Mouse (Mus musculus) CH12.LX (cell line): Measurements from ENCODE around the gene Nono. TPM values are rescaled to one million over a fixed set of nuclear protein-coding genes. Genes with fewer than 3 reads are reported as not detected.
"Not testable (repeated sequence)": the region's sequence is repeated elsewhere in the genome, so short reads cannot be mapped to it uniquely, and the experiment has no call there.

Experiments used
- DNase-seq: peaks from one replicate; pipeline ENCODE4 v3.0.0-alpha.2; 2013; ENCODE audit errors: extremely low read depth
- H3K27ac ChIP-seq: 2 replicates; pipeline ENCODE4 v1.5.1; 2012; ENCODE audit warnings: low read depth, mild to moderate bottlenecking, control low read depth, moderate library complexity; ENCODE audit not compliant: insufficient read depth
- H3K27me3 ChIP-seq: replicated peaks from 2 replicates; pipeline ENCODE3; 2012; ENCODE audit warnings: inconsistent platforms
- H3K36me3 ChIP-seq, 2 experiments: replicated peaks in 1 of 2; 2 replicates each; pipeline versions ENCODE3 to v1.6.1; 2012; ENCODE audit warnings: inconsistent platforms in 1 of 2, low read length in 1 of 2, mild to moderate bottlenecking in 1 of 2, mixed read lengths in 1 of 2, moderate library complexity in 1 of 2; ENCODE audit not compliant: control insufficient read depth in 1 of 2, insufficient read depth in 1 of 2
- H3K4me1 ChIP-seq, 2 experiments: 2 replicates each; pipeline ENCODE4 v1.6.1; 2012; ENCODE audit warnings: inconsistent platforms in 1 of 2, moderate library complexity in 1 of 2; ENCODE audit not compliant: insufficient read depth in 2 of 2, control insufficient read depth in 1 of 2
- H3K4me2 ChIP-seq: 2 replicates; pipeline ENCODE4 v1.6.1; 2012; ENCODE audit warnings: low read depth, mild to moderate bottlenecking, control low read depth; ENCODE audit not compliant: poor library complexity, insufficient read depth, severe bottlenecking
- H3K4me3 ChIP-seq, 3 experiments: fragments of 150-350 bp in 1 of 3; sonication (generic) in 1 of 3; replicated peaks in 1 of 3; 2 replicates each; pipeline versions ENCODE3 to v1.5.1; 2011 to 2012; ENCODE audit warnings: low read depth in 2 of 3, low read length in 2 of 3, mild to moderate bottlenecking in 2 of 3, moderate library complexity in 2 of 3, control low read depth in 1 of 3, improper control_type of control experiment in 1 of 3, inconsistent platforms in 1 of 3, mixed read lengths in 1 of 3; ENCODE audit not compliant: poor library complexity in 1 of 3
- H3K79me2 ChIP-seq: replicated peaks from 2 replicates; pipeline ENCODE4 v1.6.1; 2012; ENCODE audit warnings: mild to moderate bottlenecking, moderate library complexity; ENCODE audit not compliant: control insufficient read depth, poor library complexity, insufficient read depth, severe bottlenecking; ENCODE audit errors: extremely low read depth
- H3K9ac ChIP-seq: 2 replicates; pipeline ENCODE4 v1.6.1; 2012; ENCODE audit warnings: low read depth, mild to moderate bottlenecking, control low read depth, moderate library complexity; ENCODE audit not compliant: insufficient read depth
- H3K9me3 ChIP-seq: replicated peaks from 2 replicates; pipeline ENCODE3; 2012; ENCODE audit warnings: low read length, inconsistent platforms, mixed read lengths
- CTCF ChIP-seq, 2 experiments: IDR thresholded peaks in 1 of 2; conservative IDR thresholded peaks in 1 of 2; 2 replicates each; pipeline ENCODE4 v1.5.1; 2011 to 2012; ENCODE audit warnings: low read depth in 2 of 2, low read length in 2 of 2, improper control_type of control experiment in 1 of 2, inconsistent platforms in 1 of 2, mild to moderate bottlenecking in 1 of 2, moderate library complexity in 1 of 2
- ETS1 ChIP-seq: conservative IDR thresholded peaks from 2 replicates; pipeline ENCODE4 v1.6.1; 2012; ENCODE audit warnings: low read depth, mild to moderate bottlenecking, inconsistent platforms, low read length, improper control_type of control experiment, moderate library complexity
- KAT2A ChIP-seq: IDR thresholded peaks from 2 replicates; pipeline ENCODE4 v1.6.1; 2012; ENCODE audit warnings: low read length, improper control_type of control experiment, inconsistent platforms; ENCODE audit not compliant: insufficient replicate concordance
- NRF1 ChIP-seq: IDR thresholded peaks from 2 replicates; pipeline ENCODE4 v1.6.1; 2014; ENCODE audit warnings: low read depth, mild to moderate bottlenecking, inconsistent platforms, low read length, improper control_type of control experiment, moderate library complexity
- POLR2AphosphoS2 ChIP-seq: IDR thresholded peaks from 2 replicates; pipeline ENCODE4 v1.6.1; 2011; ENCODE audit warnings: low read depth, low read length, improper control_type of control experiment
- RAD21 ChIP-seq: IDR thresholded peaks from 2 replicates; pipeline ENCODE4 v1.6.1; 2011; ENCODE audit warnings: low read depth, mild to moderate bottlenecking, low read length, improper control_type of control experiment, moderate library complexity
- RCOR1 ChIP-seq: conservative IDR thresholded peaks from 2 replicates; pipeline ENCODE4 v1.6.1; 2012; ENCODE audit warnings: low read depth, mild to moderate bottlenecking, inconsistent platforms, low read length, improper control_type of control experiment
- SMC3 ChIP-seq: IDR thresholded peaks from 2 replicates; pipeline ENCODE4 v1.6.1; 2011; ENCODE audit warnings: low read depth, low read length, improper control_type of control experiment
- ZMIZ1 ChIP-seq: IDR thresholded peaks from 2 replicates; pipeline ENCODE4 v1.6.1; 2012; ENCODE audit warnings: low read depth, mild to moderate bottlenecking, inconsistent platforms, low read length, improper control_type of control experiment
- dilution Hi-C: fragments of 300-500 bp; cut with MboI; formaldehyde crosslinking; loops from 2 replicates; pipeline ENCODE4 v1.14.3; 2020; ENCODE audit warnings: low sequenced_read_pairs; ENCODE audit not compliant: extremely low pct_unique_long_range_greater_than_20kb, extremely low pct_ligation_motif_present
- in situ Hi-C: fragments of 300-500 bp; cut with MboI; formaldehyde crosslinking; loops from 3 replicates; pipeline ENCODE4 v1.14.3; 2019; ENCODE audit warnings: low sequenced_read_pairs, low pct_ligation_motif_present, low pct_unique_long_range_greater_than_20kb, mixed read lengths
- polyA plus RNA-seq: library from polyadenylated mRNA; unstranded; fragments of >175 nt; gene quantifications from 2 replicates; pipeline ENCODE4 v1.2.1, GENCODE M21; 2012; ENCODE audit warnings: low read depth; ENCODE audit not compliant: insufficient read length
- total RNA-seq, 2 experiments: library from RNA; depleted of rRNA; stranded (reverse); fragments of 300-350 nt in 1 of 2; fragments of >200 nt in 1 of 2; gene quantifications; 2 replicates each; pipeline ENCODE4 v1.2.3; 2012 to 2014

The Nono gene
- total and polyA plus RNA-seq, 3 experiments, result 314 to 535 (median 388) TPM

GRCm38 (mm10) chrX:101481604-101482350, 52.7 kb downstream of the Nono start:
- DNase-seq, result no peak
- Histone ChIP-seq H3K9ac (no peak overlapping the region), H3K27ac (no peak overlapping the region), H3K36me3 (peaks cover 4 to 27% of the 10 kb centered on the region in 2 experiments), H3K79me2 (no peaks in the 10 kb centered on the region), H3K4me1 (no peaks in the 10 kb centered on the region), H3K27me3 (no peaks in the 10 kb centered on the region), H3K4me2 (no peak overlapping the region), H3K9me3 (no peaks in the 10 kb centered on the region), H3K4me3 (no peak overlapping the region)
- in situ Hi-C loops, result loop anchor here (25.0 kb wide), 1 partner anchor 344 kb away; no protein-coding TSS in a partner anchor
- dilution Hi-C loops, result no loop called here
- TF ChIP-seq NRF1 (no peak), RCOR1 (no peak), POLR2AphosphoS2 (no peak), ZMIZ1 (no peak), KAT2A (no peak), ETS1 (no peak)

- H3K9me3 ChIP-seq, dilution Hi-C loops, H3K4me2 ChIP-seq, H3K27ac ChIP-seq, H3K27me3 ChIP-seq, H3K4me1 ChIP-seq, H3K9ac ChIP-seq, H3K4me3 ChIP-seq, H3K36me3 ChIP-seq, H3K79me2 ChIP-seq: not testable (repeated sequence)
- peak; percentile 37 for TF ChIP-seq RAD21
- TF ChIP-seq SMC3, result peak; percentile 48
- peak; percentile 36 to 70; a peak in 3 of 4 replicates for TF ChIP-seq CTCF (conservative IDR thresholded peaks at IDR 0.05 in 1 of 2, IDR thresholded peaks at IDR 0.05 in 1 of 2; ENCODE audit: low read depth in 2 of 2, low read length in 2 of 2)
- in situ Hi-C loops, result loop anchor here (25.0 kb wide), 1 partner anchor 349 kb away; no protein-coding TSS in a partner anchor
- DNase-seq, result peak; percentile 38
These were observed 57.5 kb downstream of the Nono start for GRCm38 (mm10) chrX:101486487-101487152.

Other genes with a start within 250 kb of the Nono start
- 31.5 and 41.8 TPM in 2 replicates for gene Snx12, start 206.8 kb upstream of the Nono start, total RNA-seq (2012; rRNA removed)
- 56.7 and 61.5 TPM in 2 replicates for gene Snx12, start 206.8 kb upstream of the Nono start, total RNA-seq (2014; rRNA removed)
- 52.1 and 64.6 TPM in 2 replicates for gene Snx12, start 206.8 kb upstream of the Nono start, polyA plus RNA-seq
- 7.9 and 8.2 TPM in 2 replicates for gene Foxo4, start 174.8 kb upstream of the Nono start, total RNA-seq (2012; rRNA removed)
- gene Foxo4, start 174.8 kb upstream of the Nono start, total RNA-seq (2014; rRNA removed), result 7.4 and 9.0 TPM in 2 replicates
- 10.5 and 10.8 TPM in 2 replicates for gene Foxo4, start 174.8 kb upstream of the Nono start, polyA plus RNA-seq
- 0.25 and 0.64 TPM in 2 replicates for gene Gm614, start 165.3 kb upstream of the Nono start, total RNA-seq (2012; rRNA removed)
- 1.2 and 1.3 TPM in 2 replicates for gene Gm614, start 165.3 kb upstream of the Nono start, total RNA-seq (2014; rRNA removed)
- 6.0 and 6.5 TPM in 2 replicates for gene Gm614, start 165.3 kb upstream of the Nono start, polyA plus RNA-seq
- gene Il2rg, start 161.1 kb upstream of the Nono start, total RNA-seq (2012; rRNA removed), result 64.1 and 82.6 TPM in 2 replicates
- gene Il2rg, start 161.1 kb upstream of the Nono start, total RNA-seq (2014; rRNA removed), result 80.3 and 88.0 TPM in 2 replicates
- 261 and 294 TPM in 2 replicates for gene Il2rg, start 161.1 kb upstream of the Nono start, polyA plus RNA-seq
- gene Gm20489, start 160.3 kb upstream of the Nono start, total RNA-seq (2012; rRNA removed), result not detected in 2 replicates
- not detected in 2 replicates for gene Gm20489, start 160.3 kb upstream of the Nono start, total RNA-seq (2014; rRNA removed)
- 0.30 TPM in 1 of 2 replicates, not detected in the other for gene Gm20489, start 160.3 kb upstream of the Nono start, polyA plus RNA-seq
- 35.7 and 40.3 TPM in 2 replicates for gene Med12, start 155.3 kb upstream of the Nono start, total RNA-seq (2012; rRNA removed)
- gene Med12, start 155.3 kb upstream of the Nono start, total RNA-seq (2014; rRNA removed), result 15.5 and 15.7 TPM in 2 replicates
- gene Med12, start 155.3 kb upstream of the Nono start, polyA plus RNA-seq, result 45.1 and 66.4 TPM in 2 replicates
- 0.04 TPM in 1 of 2 replicates, not detected in the other for gene Nlgn3, start 130.2 kb upstream of the Nono start, total RNA-seq (2012; rRNA removed)
- gene Nlgn3, start 130.2 kb upstream of the Nono start, total RNA-seq (2014; rRNA removed), result 0.12 and 0.26 TPM in 2 replicates
- 0.76 and 1.6 TPM in 2 replicates for gene Nlgn3, start 130.2 kb upstream of the Nono start, polyA plus RNA-seq
- not detected in 2 replicates for gene Gjb1, start 52.9 kb upstream of the Nono start, total RNA-seq (2012; rRNA removed)
- not detected in 2 replicates for gene Gjb1, start 52.9 kb upstream of the Nono start, total RNA-seq (2014; rRNA removed)
- not detected in 2 replicates for gene Gjb1, start 52.9 kb upstream of the Nono start, polyA plus RNA-seq
- 18.0 and 18.8 TPM in 2 replicates for gene Zmym3, start 8.5 kb upstream of the Nono start, total RNA-seq (2012; rRNA removed)
- 16.6 and 16.7 TPM in 2 replicates for gene Zmym3, start 8.5 kb upstream of the Nono start, total RNA-seq (2014; rRNA removed)
- 31.3 TPM in 2 replicates for gene Zmym3, start 8.5 kb upstream of the Nono start, polyA plus RNA-seq
- gene Itgb1bp2, start 19.8 kb downstream of the Nono start, total RNA-seq (2012; rRNA removed), result 0.88 and 1.3 TPM in 2 replicates
- gene Itgb1bp2, start 19.8 kb downstream of the Nono start, total RNA-seq (2014; rRNA removed), result 1.1 and 1.6 TPM in 2 replicates
- gene Itgb1bp2, start 19.8 kb downstream of the Nono start, polyA plus RNA-seq, result 1.2 and 1.4 TPM in 2 replicates
- 33.3 and 35.7 TPM in 2 replicates for gene Taf1, start 103.4 kb downstream of the Nono start, total RNA-seq (2012; rRNA removed)
- 33.4 and 33.6 TPM in 2 replicates for gene Taf1, start 103.4 kb downstream of the Nono start, total RNA-seq (2014; rRNA removed)
- gene Taf1, start 103.4 kb downstream of the Nono start, polyA plus RNA-seq, result 49.4 and 51.6 TPM in 2 replicates
- gene Ogt, start 210.7 kb downstream of the Nono start, total RNA-seq (2012; rRNA removed), result 49.9 and 55.4 TPM in 2 replicates
- gene Ogt, start 210.7 kb downstream of the Nono start, total RNA-seq (2014; rRNA removed), result 62.8 and 70.1 TPM in 2 replicates
- 56.6 and 62.3 TPM in 2 replicates for gene Ogt, start 210.7 kb downstream of the Nono start, polyA plus RNA-seq